Comparison of ENCODE assay signal across 25 mouse cellular contexts in the genomic region with DNA sequence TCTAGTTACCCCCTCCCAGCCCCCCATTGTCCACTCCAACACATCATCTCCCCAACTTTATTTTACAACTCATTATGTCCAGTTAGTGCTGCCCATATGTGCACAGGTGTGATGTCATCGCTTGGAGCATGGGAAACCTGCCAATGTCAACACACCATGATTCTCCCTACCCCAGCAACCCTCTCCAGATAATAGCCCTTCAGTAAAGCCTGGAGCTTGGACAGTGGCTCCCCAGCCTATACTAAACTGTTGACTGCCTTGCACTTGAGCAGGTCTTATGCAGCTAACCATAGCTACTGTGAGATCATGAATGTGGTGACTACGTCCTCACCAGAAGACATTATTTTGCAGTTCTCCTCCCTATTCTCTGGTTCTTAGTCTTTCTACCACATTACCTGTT.
DNase-seq lines count a peak whose midpoint lies in the region; ATAC-seq and TF ChIP-seq lines count a peak whose summit lies in the region.
"Had no signal": no experiment of that assay in that cellular context is flagged by ENCODE, and none has a peak within 500 bp of the region (broad histone marks: within the 10 kb centered on the region; RNA-seq: fewer than 3 reads in every experiment).

No protein-coding gene starts in this region.

- H3K27me3 ChIP-seq in lung, embryonic 14.5 days (ENCODE audit: insufficient read depth, low read length) = no peaks in the 10 kb centered on the region
- no peaks in the 10 kb centered on the region for H3K27me3 ChIP-seq in stomach, postnatal 0 days (ENCODE audit: control insufficient read depth, insufficient read depth, low read length)
- H3K27me3 ChIP-seq: embryonic facial prominence, embryonic 13.5 days; forebrain, embryonic 12.5 days; forebrain, embryonic 15.5 days; heart, embryonic 13.5 days; hindbrain, embryonic 12.5 days; hindbrain, embryonic 15.5 days had no signal

- no peak for ATAC-seq in lung, embryonic 14.5 days (ENCODE audit: insufficient read depth)
- ATAC-seq in stomach, postnatal 0 days (ENCODE audit: low FRiP score, low TSS enrichment) = peak; percentile 49; the same call in 1 of the 2 replicates
- ATAC-seq: forebrain, embryonic 15.5 days had no signal

- TF ChIP-seq EP300 in stomach, postnatal 0 days (optimal IDR thresholded peaks at IDR 0.05) = no peak

- H3K4me3 ChIP-seq in lung, embryonic 14.5 days (ENCODE audit: low read depth, low read length) = no peak overlapping the region
- no peak overlapping the region for H3K4me3 ChIP-seq in stomach, postnatal 0 days (ENCODE audit: low read depth, low read length)
- H3K4me3 ChIP-seq: embryonic facial prominence, embryonic 10.5 days; embryonic facial prominence, embryonic 13.5 days; erythroblast, embryonic 14.5 days; forebrain, embryonic 12.5 days; forebrain, embryonic 15.5 days; heart, embryonic 10.5 days; heart, embryonic 13.5 days; hindbrain, embryonic 12.5 days; hindbrain, embryonic 15.5 days had no signal

- no peak overlapping the region for H3K4me2 ChIP-seq in lung, embryonic 14.5 days
- H3K4me2 ChIP-seq in stomach, postnatal 0 days (replicated peaks; ENCODE audit: low read depth) = no peak overlapping the region
- H3K4me2 ChIP-seq: embryonic facial prominence, embryonic 13.5 days; forebrain, embryonic 12.5 days; forebrain, embryonic 15.5 days; heart, embryonic 13.5 days; hindbrain, embryonic 12.5 days; hindbrain, embryonic 15.5 days had no signal

- no peak overlapping the region for H3K27ac ChIP-seq in lung, embryonic 14.5 days (ENCODE audit: low read depth)
- H3K27ac ChIP-seq in stomach, postnatal 0 days (replicated peaks) = no peak overlapping the region
- H3K27ac ChIP-seq: embryonic facial prominence, embryonic 10.5 days; embryonic facial prominence, embryonic 13.5 days; forebrain, embryonic 12.5 days; forebrain, embryonic 15.5 days; heart, embryonic 10.5 days; heart, embryonic 13.5 days; hindbrain, embryonic 12.5 days; hindbrain, embryonic 15.5 days had no signal

- no peaks in the 10 kb centered on the region for H3K9me3 ChIP-seq in lung, embryonic 14.5 days (ENCODE audit: low read depth, low read length)
- no peaks in the 10 kb centered on the region for H3K9me3 ChIP-seq in stomach, postnatal 0 days (ENCODE audit: control insufficient read depth, low read length)
- H3K9me3 ChIP-seq: embryonic facial prominence, embryonic 10.5 days; embryonic facial prominence, embryonic 13.5 days; forebrain, embryonic 12.5 days; forebrain, embryonic 15.5 days; heart, embryonic 10.5 days; heart, embryonic 13.5 days; hindbrain, embryonic 12.5 days; hindbrain, embryonic 15.5 days had no signal

- H3K36me3 ChIP-seq in lung, embryonic 14.5 days (ENCODE audit: insufficient read depth) = no peaks in the 10 kb centered on the region
- H3K36me3 ChIP-seq in stomach, postnatal 0 days (ENCODE audit: control insufficient read depth, insufficient read depth, low read length) = no peaks in the 10 kb centered on the region
- H3K36me3 ChIP-seq: embryonic facial prominence, embryonic 10.5 days; embryonic facial prominence, embryonic 13.5 days; forebrain, embryonic 12.5 days; forebrain, embryonic 15.5 days; heart, embryonic 10.5 days; heart, embryonic 13.5 days; hindbrain, embryonic 12.5 days; hindbrain, embryonic 15.5 days had no signal

- no peak overlapping the region for H3K9ac ChIP-seq in lung, embryonic 14.5 days
- H3K9ac ChIP-seq in stomach, postnatal 0 days (ENCODE audit: low read length) = no peak overlapping the region
- H3K9ac ChIP-seq: embryonic facial prominence, embryonic 13.5 days; forebrain, embryonic 12.5 days; forebrain, embryonic 15.5 days; heart, embryonic 13.5 days; hindbrain, embryonic 12.5 days; hindbrain, embryonic 15.5 days had no signal

- 74% methylated on average over 2 of the region's 2 CpGs for WGBS in lung, embryonic 14.5 days
- WGBS in stomach, postnatal 0 days = 84% methylated on average over 2 of the region's 2 CpGs

- H3K4me1 ChIP-seq in lung, embryonic 14.5 days (ENCODE audit: insufficient read depth) = peaks cover 4% of the 10 kb centered on the region; the same call in 1 of the 2 replicates
- no peaks in the 10 kb centered on the region for H3K4me1 ChIP-seq in stomach, postnatal 0 days (replicated peaks; ENCODE audit: control insufficient read depth, insufficient read depth)
- H3K4me1 ChIP-seq: embryonic facial prominence, embryonic 13.5 days; forebrain, embryonic 12.5 days; forebrain, embryonic 15.5 days; heart, embryonic 10.5 days; hindbrain, embryonic 12.5 days; hindbrain, embryonic 15.5 days had no signal

- TF ChIP-seq CTCF in lung, embryonic 14.5 days (IDR thresholded peaks at IDR 0.05; ENCODE audit: low read depth) = no peak
- no peak for TF ChIP-seq CTCF in stomach, postnatal 0 days (IDR thresholded peaks at IDR 0.05; ENCODE audit: low read depth)

- peak; percentile 37 for DNase-seq in lung, embryonic 14.5 days
- no peak for DNase-seq in lung, postnatal 4 days
- DNase-seq in lung, postnatal 36 days = peak; percentile 3
- no peak for DNase-seq in lung, postnatal 25 days (ENCODE audit: low spot score)
- peak; percentile 13 for DNase-seq in MN1 (ENCODE audit: low spot score)
- peak; percentile 46 for DNase-seq in stomach, postnatal 0 days (ENCODE audit: low spot score)
- DNase-seq in urinary bladder, adult 18-20 months (ENCODE audit: low spot score in 2 of 2) = no peak
- DNase-seq: adrenal gland, adult 8-10 months; adrenal gland, postnatal 25 days; cerebellum, adult 11-12 months; cerebellum, adult 8-10 months; cerebellum, postnatal 10 days; cerebellum, postnatal 36 days; embryo, embryonic 11 days; gastrocnemius, postnatal 25 days; heart, adult 18-20 months had no signal

Comparison
In these comparisons a context has a peak if more than half of its experiments do, and no peak if none do; other contexts are left out.
1. DNase-seq: peak in lung, embryonic 14.5 days (single experiment), lung, postnatal 36 days (single experiment), MN1 (single experiment) and stomach, postnatal 0 days (single experiment); none in lung, postnatal 4 days (0 of 2), lung, postnatal 25 days (single experiment) and urinary bladder, adult 18-20 months (0 of 2).